Mouse (Mus musculus): ENCODE measurements around the gene Tgm2. TPM values are rescaled to one million over a fixed set of nuclear protein-coding genes. Genes with fewer than 3 reads are reported as not detected.

The Tgm2 gene
- polyA plus RNA-seq, 1 experiment = 89.6 TPM

DNA sequence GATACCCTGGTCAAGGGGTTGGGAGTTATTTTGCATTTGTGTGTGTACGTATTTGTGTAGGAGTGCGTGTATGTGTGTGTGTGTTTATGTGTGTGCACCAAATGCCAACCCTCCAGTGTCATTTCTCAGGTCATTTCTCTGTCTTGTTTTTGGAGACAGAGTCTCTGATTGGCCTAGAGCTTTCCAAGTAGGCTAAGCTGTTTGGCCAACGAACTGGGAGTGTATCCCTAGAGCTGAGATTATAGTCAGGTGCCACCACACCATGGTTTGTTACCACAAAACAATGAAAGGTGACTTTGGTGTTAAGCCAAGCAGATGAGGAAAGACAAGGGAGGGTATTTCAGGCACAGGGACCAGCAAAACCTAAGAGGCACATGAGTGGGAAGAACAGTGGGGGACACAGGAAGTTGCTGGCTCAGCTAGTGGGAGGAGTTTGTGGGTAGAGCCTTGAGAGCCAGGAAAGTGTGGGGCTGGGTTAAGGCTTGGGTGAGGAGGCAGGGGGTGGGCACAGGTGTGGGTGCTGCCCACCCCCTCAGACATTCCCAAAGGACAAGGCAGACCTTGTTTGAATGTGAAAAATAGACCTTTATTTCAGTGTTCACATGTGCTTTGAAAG is 30.3 kb downstream of the Tgm2 start:
- H3K4me1 ChIP-seq (ENCODE audit: control insufficient read depth, insufficient read depth, insufficient read length, low read length) = peaks cover 10% of the 10 kb centered on the region; the same call in 1 of the 2 replicates

GRCm38 (mm10) chr2:158114931-158115330 is 31.3 kb downstream of the Tgm2 start:
- Histone ChIP-seq H3K36me3 (ENCODE audit: control insufficient read depth, insufficient read depth, low read length) (peaks cover 29% of the 10 kb centered on the region), H3K27ac (ENCODE audit: insufficient read depth, low read depth, low read length) (no peak overlapping the region), H3K4me3 (ENCODE audit: low read depth, low read length) (no peak overlapping the region), H3K27me3 (ENCODE audit: control insufficient read depth, insufficient read depth, low read length) (no peaks in the 10 kb centered on the region), H3K4me1 (ENCODE audit: control insufficient read depth, insufficient read depth, insufficient read length, low read length) (peaks cover 10% of the 10 kb centered on the region; the same call in 1 of the 2 replicates)
- no peak for TF ChIP-seq CTCF (IDR thresholded peaks at IDR 0.05; ENCODE audit: extremely low read depth, insufficient read length, insufficient replicate concordance, low read depth, low read length)
- TF ChIP-seq POLR2A (IDR thresholded peaks at IDR 0.05; ENCODE audit: low read depth, low read length) = no peak
- WGBS = 20% methylated on average over 5 of the region's 5 CpGs

More for the DNA sequence above, 30.3 kb downstream of the Tgm2 start:
- 72% methylated on average over 3 of the region's 3 CpGs for WGBS
- TF ChIP-seq CTCF (IDR thresholded peaks at IDR 0.05; ENCODE audit: extremely low read depth, insufficient read length, insufficient replicate concordance, low read depth, low read length) (no peak), POLR2A (IDR thresholded peaks at IDR 0.05; ENCODE audit: low read depth, low read length) (no peak)
- Histone ChIP-seq H3K27me3 (ENCODE audit: control insufficient read depth, insufficient read depth, low read length) (no peaks in the 10 kb centered on the region), H3K4me3 (ENCODE audit: low read depth, low read length) (no peak overlapping the region), H3K36me3 (ENCODE audit: control insufficient read depth, insufficient read depth, low read length) (peaks cover 39% of the 10 kb centered on the region), H3K27ac (ENCODE audit: insufficient read depth, low read depth, low read length) (no peak overlapping the region)

DNA sequence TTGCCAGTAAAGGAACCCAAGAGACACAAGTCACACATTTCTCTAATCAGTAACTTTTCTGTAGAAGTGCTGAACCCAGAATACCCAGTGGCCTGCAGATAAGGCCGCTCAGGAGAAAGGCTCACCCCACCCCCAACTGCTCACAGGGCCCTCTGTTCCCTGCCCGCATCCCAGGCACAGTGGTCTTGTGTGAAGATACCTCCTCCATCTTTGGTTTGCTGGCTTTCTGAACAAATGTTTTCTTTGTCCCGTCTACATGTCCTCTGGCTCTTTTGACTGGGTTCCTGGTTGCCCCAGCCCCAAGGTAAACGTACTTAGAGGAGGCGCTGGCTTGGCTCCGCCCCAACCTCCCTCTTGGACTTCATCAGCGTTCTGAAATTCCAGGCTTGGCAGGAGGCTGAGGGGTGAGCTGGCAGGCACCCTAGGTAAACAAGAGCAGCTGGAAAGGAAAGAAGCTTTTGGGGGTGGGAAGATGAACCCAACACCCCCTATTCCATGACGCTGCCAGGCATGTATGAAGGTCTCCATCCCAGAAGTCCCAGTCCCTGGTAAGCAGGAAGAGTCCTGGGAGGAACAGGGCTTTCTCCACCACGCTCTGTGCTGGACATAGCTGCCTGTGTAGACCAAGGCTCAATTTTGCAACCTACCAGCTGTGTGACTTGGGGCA is 32.5 kb downstream of the Tgm2 start:
- Histone ChIP-seq H3K27ac (ENCODE audit: insufficient read depth, low read depth, low read length) (peak overlapping the region; percentile 83), H3K36me3 (ENCODE audit: control insufficient read depth, insufficient read depth, low read length) (peaks cover 20% of the 10 kb centered on the region), H3K4me3 (ENCODE audit: low read depth, low read length) (peak overlapping the region; percentile 43), H3K27me3 (ENCODE audit: control insufficient read depth, insufficient read depth, low read length) (no peaks in the 10 kb centered on the region), H3K4me1 (ENCODE audit: control insufficient read depth, insufficient read depth, insufficient read length, low read length) (peaks cover 13% of the 10 kb centered on the region)
- TF ChIP-seq POLR2A (IDR thresholded peaks at IDR 0.05; ENCODE audit: low read depth, low read length) (no peak), CTCF (IDR thresholded peaks at IDR 0.05; ENCODE audit: extremely low read depth, insufficient read length, insufficient replicate concordance, low read depth, low read length) (no peak)
- WGBS = 12% methylated on average over 9 of the region's 9 CpGs

DNA sequence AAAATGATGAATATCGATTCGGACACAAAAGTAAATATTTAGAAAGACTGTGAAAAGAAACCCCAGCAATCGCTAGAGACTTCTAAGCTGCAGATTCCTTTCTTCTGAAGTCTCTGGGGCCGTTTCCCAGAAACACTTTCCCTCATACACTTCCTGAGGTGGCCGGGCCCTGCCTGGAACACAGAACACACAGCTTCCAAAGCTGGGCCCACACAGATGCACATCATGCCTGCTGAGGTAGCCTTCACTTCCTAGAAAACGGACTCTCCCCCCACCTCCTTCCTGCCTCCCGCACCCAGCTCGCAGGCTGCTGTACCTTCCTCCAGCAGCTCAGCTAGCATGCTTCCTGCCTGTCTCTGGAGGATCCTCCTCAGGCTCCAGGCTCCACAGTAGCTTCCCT is 36.7 kb downstream of the Tgm2 start:
- 39% methylated on average over 8 of the region's 8 CpGs for WGBS
- Histone ChIP-seq H3K27me3 (ENCODE audit: control insufficient read depth, insufficient read depth, low read length) (no peaks in the 10 kb centered on the region), H3K4me3 (ENCODE audit: low read depth, low read length) (no peak overlapping the region), H3K36me3 (ENCODE audit: control insufficient read depth, insufficient read depth, low read length) (no peaks in the 10 kb centered on the region), H3K27ac (ENCODE audit: insufficient read depth, low read depth, low read length) (peak overlapping the region; percentile 48), H3K4me1 (ENCODE audit: control insufficient read depth, insufficient read depth, insufficient read length, low read length) (peaks cover 23% of the 10 kb centered on the region)
- TF ChIP-seq CTCF (IDR thresholded peaks at IDR 0.05; ENCODE audit: extremely low read depth, insufficient read length, insufficient replicate concordance, low read depth, low read length) (no peak), POLR2A (IDR thresholded peaks at IDR 0.05; ENCODE audit: low read depth, low read length) (no peak)

GRCm38 (mm10) chr2:158106947-158107587 is 39.2 kb downstream of the Tgm2 start:
- Histone ChIP-seq H3K36me3 (ENCODE audit: control insufficient read depth, insufficient read depth, low read length) (no peaks in the 10 kb centered on the region), H3K27me3 (ENCODE audit: control insufficient read depth, insufficient read depth, low read length) (no peaks in the 10 kb centered on the region), H3K4me1 (ENCODE audit: control insufficient read depth, insufficient read depth, insufficient read length, low read length) (peaks cover 14% of the 10 kb centered on the region), H3K27ac (ENCODE audit: insufficient read depth, low read depth, low read length) (no peak overlapping the region), H3K4me3 (ENCODE audit: low read depth, low read length) (no peak overlapping the region)
- TF ChIP-seq POLR2A (IDR thresholded peaks at IDR 0.05; ENCODE audit: low read depth, low read length) (no peak), CTCF (IDR thresholded peaks at IDR 0.05; ENCODE audit: extremely low read depth, insufficient read length, insufficient replicate concordance, low read depth, low read length) (peak; percentile 67; the same call in 1 of the 2 replicates)
- WGBS = 30% methylated on average over 6 of the region's 6 CpGs

- Histone ChIP-seq H3K36me3 (ENCODE audit: control insufficient read depth, insufficient read depth, low read length) (no peaks in the 10 kb centered on the region), H3K27me3 (ENCODE audit: control insufficient read depth, insufficient read depth, low read length) (no peaks in the 10 kb centered on the region), H3K4me1 (ENCODE audit: control insufficient read depth, insufficient read depth, insufficient read length, low read length) (peaks cover 14% of the 10 kb centered on the region), H3K27ac (ENCODE audit: insufficient read depth, low read depth, low read length) (peak overlapping the region; percentile 60), H3K4me3 (ENCODE audit: low read depth, low read length) (no peak overlapping the region)
- no peak for TF ChIP-seq CTCF (IDR thresholded peaks at IDR 0.05; ENCODE audit: extremely low read depth, insufficient read length, insufficient replicate concordance, low read depth, low read length)
- no peak for TF ChIP-seq POLR2A (IDR thresholded peaks at IDR 0.05; ENCODE audit: low read depth, low read length)
- 80% methylated on average over 6 of the region's 6 CpGs for WGBS
Measured at GRCm38 (mm10) chr2:158105605-158106004, 40.6 kb downstream of the Tgm2 start.

GRCm38 (mm10) chr2:158104966-158105365 is 41.3 kb downstream of the Tgm2 start:
- Histone ChIP-seq H3K4me3 (ENCODE audit: low read depth, low read length) (peak overlapping the region; percentile 12; the same call in 1 of the 2 replicates), H3K27me3 (ENCODE audit: control insufficient read depth, insufficient read depth, low read length) (no peaks in the 10 kb centered on the region), H3K36me3 (ENCODE audit: control insufficient read depth, insufficient read depth, low read length) (no peaks in the 10 kb centered on the region), H3K4me1 (ENCODE audit: control insufficient read depth, insufficient read depth, insufficient read length, low read length) (peaks cover 14% of the 10 kb centered on the region), H3K27ac (ENCODE audit: insufficient read depth, low read depth, low read length) (peak overlapping the region; percentile 60)
- 47% methylated on average over 6 of the region's 6 CpGs for WGBS
- TF ChIP-seq POLR2A (IDR thresholded peaks at IDR 0.05; ENCODE audit: low read depth, low read length) (no peak), CTCF (IDR thresholded peaks at IDR 0.05; ENCODE audit: extremely low read depth, insufficient read length, insufficient replicate concordance, low read depth, low read length) (no peak)

Measured in small intestine, adult 2 months (tissue).